ENCODE assay signal across 29 mouse cellular contexts in genomic region chrX:126774846-126775245, GRCm38 (mm10). TPM values are rescaled to one million over a fixed set of nuclear protein-coding genes. Genes with fewer than 3 reads are reported as not detected.
DNase-seq lines count a peak whose midpoint lies in the region; ATAC-seq and TF ChIP-seq lines count a peak whose summit lies in the region.
"Not testable (repeated sequence)": the region's sequence is repeated elsewhere in the genome, so short reads cannot be mapped to it uniquely, and the experiment has no call there.
"Had no signal": no experiment of that assay in that cellular context is flagged by ENCODE, and none has a peak within 500 bp of the region (broad histone marks: within the 10 kb centered on the region; RNA-seq: fewer than 3 reads in every experiment).

No protein-coding gene starts in this region.

- not testable (repeated sequence) for TF ChIP-seq POLR2A in CH12.LX (IDR thresholded peaks at IDR 0.05; ENCODE audit: low read depth, low read length)

- H3K9ac ChIP-seq in CH12.LX (ENCODE audit: insufficient read depth, low read depth); kidney, postnatal 0 days (ENCODE audit: low read depth, low read length); midbrain, embryonic 14.5 days (replicated peaks; ENCODE audit: low read length): not testable (repeated sequence)

- not testable (repeated sequence) for TF ChIP-seq RAD21 in CH12.LX (IDR thresholded peaks at IDR 0.05; ENCODE audit: low read depth, low read length)

- H3K27ac ChIP-seq in CH12.LX (ENCODE audit: insufficient read depth, low read depth); kidney, postnatal 0 days; midbrain, embryonic 14.5 days (replicated peaks; ENCODE audit: low read depth, low read length): not testable (repeated sequence)

- DNase-seq in CH12.LX (ENCODE audit: extremely low read depth) (peak; percentile 4), ZHBTc4 (ENCODE audit: low read depth, low spot score) (peak; percentile 7)
- DNase-seq in embryo, embryonic 10 days (ENCODE audit: low spot score): peak; percentile 6
- DNase-seq in heart, adult 11 months: peak; percentile 34
- peak; percentile 4 for DNase-seq in kidney, postnatal 0 days (ENCODE audit: low spot score)
- peak; percentile 6 for DNase-seq in midbrain, embryonic 14.5 days
- peak; percentile 0 for DNase-seq in retina, postnatal 1 day

- not testable (repeated sequence) for TF ChIP-seq EP300 in CH12.LX (IDR thresholded peaks at IDR 0.05; ENCODE audit: low read length)

- not testable (repeated sequence) for H3K4me1 ChIP-seq in CH12.LX (ENCODE audit: control insufficient read depth in 1 of 2, insufficient read depth in 2 of 2); kidney, postnatal 0 days (replicated peaks; ENCODE audit: insufficient read depth, low read length); midbrain, embryonic 14.5 days (ENCODE audit: control insufficient read depth, insufficient read depth, low read length)

- H3K79me2 ChIP-seq in CH12.LX (replicated peaks; ENCODE audit: control insufficient read depth, extremely low read depth, insufficient read depth, poor library complexity, severe bottlenecking): not testable (repeated sequence)

- H3K4me3 ChIP-seq in CH12.LX (replicated peaks in 1 of 3; ENCODE audit: low read depth in 2 of 3, low read length in 2 of 3, poor library complexity in 1 of 3); kidney, postnatal 0 days (replicated peaks; ENCODE audit: low read depth, low read length); midbrain, embryonic 14.5 days (replicated peaks; ENCODE audit: low read depth, low read length): not testable (repeated sequence)

- dilution Hi-C loops in CH12.LX (cut with MboI; ENCODE audit: extremely low pct_ligation_motif_present, extremely low pct_unique_long_range_greater_than_20kb, low sequenced_read_pairs): not testable (repeated sequence)

- ATAC-seq in kidney, postnatal 0 days (replicated peaks; ENCODE audit: low FRiP score, low read depth); midbrain, embryonic 14.5 days (ENCODE audit: low FRiP score, low TSS enrichment): not testable (repeated sequence)

- in situ Hi-C loops in CH12.LX (cut with MboI; ENCODE audit: low pct_ligation_motif_present, low pct_unique_long_range_greater_than_20kb, low sequenced_read_pairs): not testable (repeated sequence)

- not testable (repeated sequence) for H3K4me2 ChIP-seq in CH12.LX (ENCODE audit: insufficient read depth, low read depth, poor library complexity, severe bottlenecking); kidney, postnatal 0 days (ENCODE audit: low read length); midbrain, embryonic 14.5 days (ENCODE audit: low read length)

- H3K9me3 ChIP-seq in CH12.LX (replicated peaks; ENCODE audit: low read length); kidney, postnatal 0 days (replicated peaks; ENCODE audit: low read length); midbrain, embryonic 14.5 days (ENCODE audit: control insufficient read depth, low read length): not testable (repeated sequence)

- not testable (repeated sequence) for H3K27me3 ChIP-seq in CH12.LX (replicated peaks); kidney, postnatal 0 days (ENCODE audit: insufficient read depth, low read length); midbrain, embryonic 14.5 days (ENCODE audit: control insufficient read depth, insufficient read depth, low read length)

- TF ChIP-seq CTCF in CH12.LX (conservative IDR thresholded peaks at IDR 0.05 in 1 of 2, IDR thresholded peaks at IDR 0.05 in 1 of 2; ENCODE audit: low read depth in 2 of 2, low read length in 2 of 2); kidney, postnatal 0 days (IDR thresholded peaks at IDR 0.05; ENCODE audit: low read depth): not testable (repeated sequence)

- not testable (repeated sequence) for H3K36me3 ChIP-seq in CH12.LX (replicated peaks in 1 of 2; ENCODE audit: control insufficient read depth in 1 of 2, insufficient read depth in 1 of 2, low read length in 1 of 2); kidney, postnatal 0 days (ENCODE audit: insufficient read depth, low read length); midbrain, embryonic 14.5 days (ENCODE audit: control insufficient read depth, insufficient read depth, low read length)

- WGBS in kidney, postnatal 0 days: 77% methylated on average over 5 of the region's 5 CpGs
- WGBS in midbrain, embryonic 14.5 days: 86% methylated on average over 5 of the region's 5 CpGs

RNA-seq across cellular contexts. Expression of gene 4932411N23Rik, which starts 40.8 kb away (rescaled TPM):
- total RNA-seq in CH12.LX (2012; rRNA removed) (not detected in 2 replicates), CH12.LX (2014; rRNA removed) (not detected in 2 replicates)
- polyA plus RNA-seq in CH12.LX (2012; ENCODE audit: insufficient read length, low read depth): not detected in 2 replicates
- not detected in 2 replicates for polyA plus RNA-seq in kidney, postnatal 0 days (2015; fragmentation: Nextera tagmentation; extraction: Ambion mirVana)
- not detected in 2 replicates for polyA plus RNA-seq in midbrain, embryonic 14.5 days (2014; fragmentation: Nextera tagmentation; extraction: Ambion mirVana)
- total RNA-seq: adrenal gland, adult 8-10 months; adrenal gland, postnatal 25 days; gastrocnemius, adult 18-20 months; gastrocnemius, postnatal 10 days; gastrocnemius, postnatal 36 days; granulocyte monocyte progenitor cell, adult 5-6 weeks; heart, adult 8-10 months; heart, postnatal 25 days; hematopoietic stem cell, adult 5-6 weeks had no signal
- polyA plus RNA-seq: embryonic facial prominence, embryonic 11.5 days; embryonic facial prominence, embryonic 14.5 days; forebrain, embryonic 10.5 days; forebrain, embryonic 13.5 days; forebrain, embryonic 16.5 days; heart, embryonic 11.5 days; heart, embryonic 14.5 days; heart, postnatal 0 days; hindbrain, embryonic 13.5 days; hindbrain, embryonic 16.5 days; inflammation-experienced regulatory T-cells, adult 6 months; intestine, embryonic 16.5 days; Patski had no signal
